Mouse (Mus musculus): ENCODE measurements around the gene Mgat5. TPM values are rescaled to one million over a fixed set of nuclear protein-coding genes. Genes with fewer than 3 reads are reported as not detected.

The Mgat5 gene
- polyA plus RNA-seq, 1 experiment: 24.1 TPM

- no peak for DNase-seq
Measured at GRCm38 (mm10) chr1:127396569-127397349, 191.9 kb downstream of the Mgat5 start.

GRCm38 (mm10) chr1:127397396-127397795 lies 192.6 kb downstream of the Mgat5 start:
- no peak for TF ChIP-seq POLR2A (IDR thresholded peaks at IDR 0.05; ENCODE audit: control insufficient read depth, extremely low read depth, insufficient read depth, low read length, poor library complexity)
- no peak for TF ChIP-seq CTCF (IDR thresholded peaks at IDR 0.05; ENCODE audit: borderline replicate concordance, control insufficient read depth, extremely low read depth, insufficient read depth, low read length, poor library complexity)
- 95% methylated on average over 13 of the region's 13 CpGs for WGBS
- H3K4me1 ChIP-seq (replicated peaks; ENCODE audit: control insufficient read depth, insufficient read depth, low read length): no peaks in the 10 kb centered on the region
- peaks cover 47% of the 10 kb centered on the region for H3K36me3 ChIP-seq (ENCODE audit: control insufficient read depth, insufficient read depth, low read length)
- H3K27ac ChIP-seq (ENCODE audit: control insufficient read depth, insufficient read depth, low read length): no peak overlapping the region
- no peak overlapping the region for H3K4me3 ChIP-seq (ENCODE audit: control insufficient read depth, insufficient read depth, low read length)
- DNase-seq: no peak
- H3K27me3 ChIP-seq (ENCODE audit: control insufficient read depth, insufficient read depth, low read length): no peaks in the 10 kb centered on the region

More at GRCm38 (mm10) chr1:127396569-127397349, 191.9 kb downstream of the Mgat5 start:
- no peak overlapping the region for H3K27ac ChIP-seq (ENCODE audit: control insufficient read depth, insufficient read depth, low read length)
- WGBS: 89% methylated on average over 12 of the region's 12 CpGs
- H3K36me3 ChIP-seq (ENCODE audit: control insufficient read depth, insufficient read depth, low read length): peaks cover 49% of the 10 kb centered on the region
- no peak for TF ChIP-seq POLR2A (IDR thresholded peaks at IDR 0.05; ENCODE audit: control insufficient read depth, extremely low read depth, insufficient read depth, low read length, poor library complexity)
- no peak for TF ChIP-seq CTCF (IDR thresholded peaks at IDR 0.05; ENCODE audit: borderline replicate concordance, control insufficient read depth, extremely low read depth, insufficient read depth, low read length, poor library complexity)
- no peaks in the 10 kb centered on the region for H3K27me3 ChIP-seq (ENCODE audit: control insufficient read depth, insufficient read depth, low read length)
- no peaks in the 10 kb centered on the region for H3K4me1 ChIP-seq (replicated peaks; ENCODE audit: control insufficient read depth, insufficient read depth, low read length)
- no peak overlapping the region for H3K4me3 ChIP-seq (ENCODE audit: control insufficient read depth, insufficient read depth, low read length)

GRCm38 (mm10) chr1:127398186-127398585 lies 193.4 kb downstream of the Mgat5 start:
- Histone ChIP-seq H3K27ac (ENCODE audit: control insufficient read depth, insufficient read depth, low read length) (no peak overlapping the region), H3K27me3 (ENCODE audit: control insufficient read depth, insufficient read depth, low read length) (no peaks in the 10 kb centered on the region), H3K4me1 (replicated peaks; ENCODE audit: control insufficient read depth, insufficient read depth, low read length) (no peaks in the 10 kb centered on the region), H3K4me3 (ENCODE audit: control insufficient read depth, insufficient read depth, low read length) (no peak overlapping the region), H3K36me3 (ENCODE audit: control insufficient read depth, insufficient read depth, low read length) (peaks cover 42% of the 10 kb centered on the region)
- WGBS: 98% methylated on average over 5 of the region's 5 CpGs
- DNase-seq: no peak
- no peak for TF ChIP-seq CTCF (IDR thresholded peaks at IDR 0.05; ENCODE audit: borderline replicate concordance, control insufficient read depth, extremely low read depth, insufficient read depth, low read length, poor library complexity)
- TF ChIP-seq POLR2A (IDR thresholded peaks at IDR 0.05; ENCODE audit: control insufficient read depth, extremely low read depth, insufficient read depth, low read length, poor library complexity): no peak

- no peak for DNase-seq
- H3K27ac ChIP-seq (ENCODE audit: control insufficient read depth, insufficient read depth, low read length): no peak overlapping the region
- no peaks in the 10 kb centered on the region for H3K27me3 ChIP-seq (ENCODE audit: control insufficient read depth, insufficient read depth, low read length)
- no peaks in the 10 kb centered on the region for H3K4me1 ChIP-seq (replicated peaks; ENCODE audit: control insufficient read depth, insufficient read depth, low read length)
- H3K4me3 ChIP-seq (ENCODE audit: control insufficient read depth, insufficient read depth, low read length): no peak overlapping the region
- 95% methylated on average over 2 of the region's 2 CpGs for WGBS
- TF ChIP-seq CTCF (IDR thresholded peaks at IDR 0.05; ENCODE audit: borderline replicate concordance, control insufficient read depth, extremely low read depth, insufficient read depth, low read length, poor library complexity) (no peak), POLR2A (IDR thresholded peaks at IDR 0.05; ENCODE audit: control insufficient read depth, extremely low read depth, insufficient read depth, low read length, poor library complexity) (no peak)
- peaks cover 28% of the 10 kb centered on the region for H3K36me3 ChIP-seq (ENCODE audit: control insufficient read depth, insufficient read depth, low read length)
Measured at GRCm38 (mm10) chr1:127400198-127400597, 195.4 kb downstream of the Mgat5 start.

GRCm38 (mm10) chr1:127400666-127401065 lies 195.9 kb downstream of the Mgat5 start:
- Histone ChIP-seq H3K4me3 (ENCODE audit: control insufficient read depth, insufficient read depth, low read length) (no peak overlapping the region), H3K27me3 (ENCODE audit: control insufficient read depth, insufficient read depth, low read length) (no peaks in the 10 kb centered on the region), H3K36me3 (ENCODE audit: control insufficient read depth, insufficient read depth, low read length) (peaks cover 28% of the 10 kb centered on the region), H3K27ac (ENCODE audit: control insufficient read depth, insufficient read depth, low read length) (no peak overlapping the region), H3K4me1 (replicated peaks; ENCODE audit: control insufficient read depth, insufficient read depth, low read length) (no peaks in the 10 kb centered on the region)
- no peak for DNase-seq
- WGBS: 90% methylated on average over 6 of the region's 6 CpGs
- no peak for TF ChIP-seq CTCF (IDR thresholded peaks at IDR 0.05; ENCODE audit: borderline replicate concordance, control insufficient read depth, extremely low read depth, insufficient read depth, low read length, poor library complexity)

GRCm38 (mm10) chr1:127404655-127405054 lies 199.8 kb downstream of the Mgat5 start:
- Histone ChIP-seq H3K27me3 (ENCODE audit: control insufficient read depth, insufficient read depth, low read length) (no peaks in the 10 kb centered on the region), H3K4me3 (ENCODE audit: control insufficient read depth, insufficient read depth, low read length) (no peak overlapping the region), H3K36me3 (ENCODE audit: control insufficient read depth, insufficient read depth, low read length) (peaks cover 11% of the 10 kb centered on the region), H3K4me1 (replicated peaks; ENCODE audit: control insufficient read depth, insufficient read depth, low read length) (no peaks in the 10 kb centered on the region; the same call in 1 of the 2 replicates), H3K27ac (ENCODE audit: control insufficient read depth, insufficient read depth, low read length) (no peak overlapping the region)
- 98% methylated on average over 3 of the region's 3 CpGs for WGBS
- no peak for TF ChIP-seq CTCF (IDR thresholded peaks at IDR 0.05; ENCODE audit: borderline replicate concordance, control insufficient read depth, extremely low read depth, insufficient read depth, low read length, poor library complexity)
- TF ChIP-seq POLR2A (IDR thresholded peaks at IDR 0.05; ENCODE audit: control insufficient read depth, extremely low read depth, insufficient read depth, low read length, poor library complexity): no peak
- no peak for DNase-seq

All from thymus, adult 2 months (tissue).